Mouse (Mus musculus) limb, embryonic 10.5 days (tissue): ENCODE results near the gene Zfp652. TPM values are rescaled to one million over a fixed set of nuclear protein-coding genes. Genes with fewer than 3 reads are reported as not detected.

Experiments used
- DNase-seq: peaks from one replicate; pipeline ENCODE4 v3.0.0-alpha.2; 2017; ENCODE audit warnings: low spot score
- H3K27ac ChIP-seq: fragments of 300-500 bp; sonication (generic); 2 replicates; pipeline ENCODE4 v1.5.1; 2016; ENCODE audit warnings: mild to moderate bottlenecking
- H3K27me3 ChIP-seq: fragments of 300-500 bp; sonication (generic); 2 replicates; pipeline ENCODE4 v1.6.1; 2016; ENCODE audit warnings: low read depth, mild to moderate bottlenecking; ENCODE audit not compliant: poor library complexity, severe bottlenecking
- H3K36me3 ChIP-seq: fragments of 300-500 bp; sonication (generic); 2 replicates; pipeline ENCODE4 v1.6.1; 2016; ENCODE audit warnings: mild to moderate bottlenecking, moderate library complexity
- H3K4me1 ChIP-seq: fragments of 300-500 bp; sonication (generic); 2 replicates; pipeline ENCODE4 v1.6.1; 2016
- H3K4me3 ChIP-seq: fragments of 300-500 bp; sonication (generic); 2 replicates; pipeline ENCODE4 v1.5.1; 2016; ENCODE audit warnings: mild to moderate bottlenecking, moderate library complexity
- H3K9me3 ChIP-seq: fragments of 300-500 bp; sonication (generic); replicated peaks from 2 replicates; pipeline ENCODE4 v1.6.1; 2016; ENCODE audit warnings: mild to moderate bottlenecking
- WGBS: fragments of 180-500 bp; shearing (Covaris S2); methylation state at CpG from one replicate; pipeline ENCODE4 v1.1.7; 2016; 5-methylcytosine and 5-hydroxymethylcytosine counted together
- polyA plus RNA-seq: library from polyadenylated mRNA; unstranded; fragments of >200 nt; fragmentation: Nextera tagmentation; extraction: Ambion mirVana; gene quantifications from 2 replicates; pipeline ENCODE4 v1.2.1, GENCODE M21; 2016

Gene Zfp652
- polyA plus RNA-seq, 1 experiment from 2014 or later, result 21.5 TPM

DNA sequence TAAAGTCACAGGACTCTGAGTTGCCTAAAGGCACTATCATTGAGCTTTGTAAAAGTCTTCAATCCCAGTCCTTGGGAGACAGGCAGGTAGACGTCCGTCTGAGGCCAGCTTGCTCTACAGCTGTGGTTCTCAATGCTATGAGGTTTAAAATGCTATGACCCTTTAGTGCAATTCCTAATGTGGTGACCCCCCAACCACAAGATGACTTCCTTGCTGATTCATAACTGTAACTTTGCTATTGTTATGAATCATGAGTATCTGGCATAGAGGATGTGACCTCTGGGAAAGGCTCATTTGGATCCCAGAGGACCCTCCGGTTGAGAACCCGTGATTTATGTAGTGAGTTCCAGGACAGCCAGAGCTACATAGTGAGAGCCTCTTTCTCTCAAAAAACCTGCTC is 66.9 kb downstream of the Zfp652 start:
- no peaks in the 10 kb centered on the region for H3K9me3 ChIP-seq
- peaks cover 9% of the 10 kb centered on the region; the same call in 1 of the 2 replicates for H3K36me3 ChIP-seq
- no peak for DNase-seq
- 90% methylated on average over 4 of the region's 4 CpGs for WGBS
- H3K4me3 ChIP-seq, result no peak overlapping the region
- no peaks in the 10 kb centered on the region for H3K27me3 ChIP-seq
- H3K4me1 ChIP-seq, result no peaks in the 10 kb centered on the region
- H3K27ac ChIP-seq, result no peak overlapping the region

DNA sequence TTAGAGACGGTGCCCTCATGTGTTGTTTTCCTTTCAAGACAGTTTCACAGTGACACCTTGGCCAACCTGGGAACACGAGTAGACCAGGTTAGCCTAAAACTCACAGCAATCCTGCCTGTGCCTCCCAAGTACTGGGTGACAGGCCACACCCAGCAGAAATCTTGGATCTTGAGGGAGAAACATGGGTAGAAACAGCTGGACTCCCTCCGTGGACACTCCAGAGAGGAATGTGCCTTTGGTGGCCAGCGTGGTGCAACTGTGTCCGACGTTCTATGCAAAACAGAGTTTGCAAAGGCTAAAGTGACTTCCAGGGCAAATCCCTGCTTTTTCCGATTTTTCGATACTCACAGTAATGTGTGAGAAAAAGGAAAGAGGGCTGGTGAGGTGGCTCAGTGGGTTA is 68.0 kb downstream of the Zfp652 start:
- no peak for DNase-seq
- Histone ChIP-seq H3K4me1 (no peaks in the 10 kb centered on the region), H3K27me3 (no peaks in the 10 kb centered on the region), H3K9me3 (no peaks in the 10 kb centered on the region), H3K36me3 (peaks cover 7% of the 10 kb centered on the region; the same call in 1 of the 2 replicates), H3K4me3 (no peak overlapping the region), H3K27ac (no peak overlapping the region)
- 93% methylated on average over 8 of the region's 8 CpGs for WGBS

GRCm38 (mm10) chr11:95781557-95781956 is 69.1 kb downstream of the Zfp652 start:
- DNase-seq, result no peak
- H3K4me1 ChIP-seq, result no peaks in the 10 kb centered on the region; the same call in 1 of the 2 replicates
- H3K9me3 ChIP-seq, result no peaks in the 10 kb centered on the region
- no peak overlapping the region for H3K4me3 ChIP-seq
- H3K27me3 ChIP-seq, result no peaks in the 10 kb centered on the region
- WGBS, result 84% methylated on average over 11 of the region's 11 CpGs
- H3K36me3 ChIP-seq, result 0 out of 2 replicates have a peak, but pooled peaks cover 2% of the 10 kb centered on the region
- H3K27ac ChIP-seq, result no peak overlapping the region

GRCm38 (mm10) chr11:95783457-95783856 is 71.0 kb downstream of the Zfp652 start:
- no peak for DNase-seq
- 84% methylated on average over 4 of the region's 4 CpGs for WGBS
- no peaks in the 10 kb centered on the region for H3K27me3 ChIP-seq
- H3K4me3 ChIP-seq, result no peak overlapping the region
- no peaks in the 10 kb centered on the region for H3K9me3 ChIP-seq
- H3K27ac ChIP-seq, result no peak overlapping the region
- H3K36me3 ChIP-seq, result no peaks in the 10 kb centered on the region
- no peaks in the 10 kb centered on the region; the same call in 1 of the 2 replicates for H3K4me1 ChIP-seq

GRCm38 (mm10) chr11:95783958-95784357 is 71.5 kb downstream of the Zfp652 start:
- no peaks in the 10 kb centered on the region; the same call in 1 of the 2 replicates for H3K4me1 ChIP-seq
- no peak for DNase-seq
- no peaks in the 10 kb centered on the region for H3K27me3 ChIP-seq
- no peaks in the 10 kb centered on the region for H3K36me3 ChIP-seq
- no peaks in the 10 kb centered on the region for H3K9me3 ChIP-seq
- 85% methylated on average over 9 of the region's 9 CpGs for WGBS
- no peak overlapping the region for H3K27ac ChIP-seq
- H3K4me3 ChIP-seq, result no peak overlapping the region

DNA sequence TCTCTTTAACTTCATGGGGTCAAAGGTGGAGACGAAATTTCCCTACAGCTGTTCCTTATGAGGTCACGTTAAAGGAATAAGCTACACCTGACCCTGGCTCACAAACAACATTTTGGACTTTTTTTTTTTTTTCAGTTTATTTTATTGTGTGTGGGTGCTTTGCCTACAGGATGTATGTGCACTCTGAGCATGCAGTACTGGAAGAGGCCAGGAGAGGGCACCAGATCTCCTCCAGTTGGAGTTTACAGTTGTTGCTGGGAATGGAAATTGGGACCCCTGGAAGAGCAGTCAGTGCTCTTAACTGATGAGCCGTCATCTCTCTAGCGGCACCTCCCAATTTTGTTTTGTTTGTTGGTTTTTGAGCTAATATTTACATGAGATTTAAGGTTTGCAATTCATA is 73.2 kb downstream of the Zfp652 start:
- H3K9me3 ChIP-seq, result no peaks in the 10 kb centered on the region
- H3K27me3 ChIP-seq, result no peaks in the 10 kb centered on the region
- H3K27ac ChIP-seq, result no peak overlapping the region
- no peak for DNase-seq
- H3K4me3 ChIP-seq, result no peak overlapping the region
- WGBS, result 91% methylated on average over 4 of the region's 4 CpGs
- no peaks in the 10 kb centered on the region for H3K36me3 ChIP-seq
- no peaks in the 10 kb centered on the region; the same call in 1 of the 2 replicates for H3K4me1 ChIP-seq

- 92% methylated on average over 6 of the region's 6 CpGs for WGBS
- Histone ChIP-seq H3K4me1 (no peaks in the 10 kb centered on the region; the same call in 1 of the 2 replicates), H3K27ac (no peak overlapping the region), H3K9me3 (no peaks in the 10 kb centered on the region), H3K27me3 (no peaks in the 10 kb centered on the region), H3K36me3 (no peaks in the 10 kb centered on the region), H3K4me3 (no peak overlapping the region)
- DNase-seq, result no peak
Observed at GRCm38 (mm10) chr11:95786511-95786910, 74.0 kb downstream of the Zfp652 start.

DNA sequence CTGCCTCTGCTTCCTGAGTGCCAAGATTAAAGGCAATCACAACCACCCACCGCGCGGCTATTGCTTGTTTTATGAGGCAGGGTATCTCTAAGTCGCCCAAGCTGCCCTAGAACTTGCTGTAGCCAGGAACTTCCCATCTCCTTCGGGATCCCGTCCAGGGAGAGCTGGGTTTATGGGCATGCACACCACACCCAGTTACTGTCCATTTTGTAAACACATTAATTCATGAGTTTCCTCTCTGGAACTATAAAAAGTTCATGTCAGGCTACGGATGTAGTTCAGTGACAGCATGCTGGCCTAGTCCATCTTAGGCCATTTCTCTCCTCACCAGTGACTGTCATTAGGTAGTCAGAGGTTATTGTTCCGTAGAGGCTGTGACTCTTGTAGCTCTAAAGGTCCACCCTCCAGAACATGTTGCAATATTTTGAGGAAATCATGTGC is 77.0 kb downstream of the Zfp652 start:
- no peaks in the 10 kb centered on the region for H3K36me3 ChIP-seq
- WGBS, result 84% methylated on average over 8 of the region's 8 CpGs

DNA sequence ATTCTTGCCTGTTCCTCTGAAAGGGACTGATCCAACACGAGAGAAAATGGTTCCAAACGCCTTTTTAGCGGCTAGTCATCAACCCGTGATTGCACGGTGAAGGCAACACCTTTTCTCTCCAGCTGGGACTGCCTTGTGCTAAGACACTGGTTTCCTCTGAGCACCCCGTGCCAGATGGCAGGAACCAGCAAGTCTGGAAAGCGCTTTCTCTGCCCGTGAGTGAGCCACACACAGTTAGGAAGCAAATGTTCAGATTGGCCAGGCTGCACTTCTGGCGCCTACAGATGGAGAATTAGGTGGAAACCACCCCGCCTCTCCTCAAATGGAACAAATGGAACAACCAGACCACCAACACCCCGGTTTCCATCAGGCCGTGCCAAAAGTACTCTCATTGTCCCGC is 79.3 kb downstream of the Zfp652 start:
- DNase-seq, result no peak
- WGBS, result 81% methylated on average over 13 of the region's 13 CpGs
- Histone ChIP-seq H3K4me3 (no peak overlapping the region), H3K27me3 (peaks cover 22% of the 10 kb centered on the region), H3K4me1 (peaks cover 8% of the 10 kb centered on the region), H3K27ac (no peak overlapping the region), H3K36me3 (no peaks in the 10 kb centered on the region), H3K9me3 (no peaks in the 10 kb centered on the region)

More for the DNA sequence above, 77.0 kb downstream of the Zfp652 start:
- H3K9me3 ChIP-seq, result no peaks in the 10 kb centered on the region
- no peaks in the 10 kb centered on the region; the same call in 1 of the 2 replicates for H3K4me1 ChIP-seq
- H3K27ac ChIP-seq, result no peak overlapping the region
- no peak for DNase-seq
- 0 out of 2 replicates have a peak, but pooled peaks cover 4% of the 10 kb centered on the region for H3K27me3 ChIP-seq
- no peak overlapping the region for H3K4me3 ChIP-seq

DNA sequence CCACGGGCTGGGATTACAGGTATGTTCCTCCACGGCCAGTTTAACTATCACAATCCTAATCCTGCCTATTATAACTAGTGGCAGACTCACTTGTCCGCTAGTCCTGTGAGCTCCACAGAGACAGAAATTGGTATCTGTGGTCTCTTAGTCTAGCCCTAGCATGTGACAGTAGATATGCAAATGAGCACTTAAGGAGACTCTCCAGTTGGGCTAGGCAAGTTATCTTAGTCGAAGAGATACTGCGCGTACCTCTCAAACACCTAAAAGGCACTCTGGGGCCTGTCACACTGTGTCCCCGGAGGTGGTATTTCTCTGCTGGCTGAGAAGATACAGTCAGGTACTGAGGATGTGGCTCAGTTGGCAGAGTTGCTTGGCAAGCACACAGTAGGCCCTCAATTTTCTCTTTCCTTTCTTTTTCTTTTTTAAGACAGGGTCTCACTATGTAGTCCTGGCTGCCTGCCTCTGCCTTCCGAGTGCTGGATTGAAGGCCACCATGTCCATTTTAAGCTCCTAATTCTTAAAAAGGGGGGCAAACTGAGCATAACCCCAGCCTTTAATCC is 80.6 kb downstream of the Zfp652 start:
- no peaks in the 10 kb centered on the region for H3K36me3 ChIP-seq
- H3K9me3 ChIP-seq, result no peaks in the 10 kb centered on the region
- H3K27me3 ChIP-seq, result peaks cover 33% of the 10 kb centered on the region
- WGBS, result 88% methylated on average over 8 of the region's 8 CpGs
- no peak overlapping the region for H3K27ac ChIP-seq
- H3K4me1 ChIP-seq, result peaks cover 13% of the 10 kb centered on the region
- no peak for DNase-seq
- no peak overlapping the region for H3K4me3 ChIP-seq

- Histone ChIP-seq H3K4me3 (no peak overlapping the region), H3K9me3 (no peaks in the 10 kb centered on the region), H3K4me1 (peaks cover 13% of the 10 kb centered on the region), H3K36me3 (no peaks in the 10 kb centered on the region), H3K27me3 (peaks cover 41% of the 10 kb centered on the region), H3K27ac (no peak overlapping the region)
- no peak for DNase-seq
- WGBS, result 82% methylated on average over 5 of the region's 5 CpGs
Observed at GRCm38 (mm10) chr11:95794201-95794600, 81.7 kb downstream of the Zfp652 start.

DNA sequence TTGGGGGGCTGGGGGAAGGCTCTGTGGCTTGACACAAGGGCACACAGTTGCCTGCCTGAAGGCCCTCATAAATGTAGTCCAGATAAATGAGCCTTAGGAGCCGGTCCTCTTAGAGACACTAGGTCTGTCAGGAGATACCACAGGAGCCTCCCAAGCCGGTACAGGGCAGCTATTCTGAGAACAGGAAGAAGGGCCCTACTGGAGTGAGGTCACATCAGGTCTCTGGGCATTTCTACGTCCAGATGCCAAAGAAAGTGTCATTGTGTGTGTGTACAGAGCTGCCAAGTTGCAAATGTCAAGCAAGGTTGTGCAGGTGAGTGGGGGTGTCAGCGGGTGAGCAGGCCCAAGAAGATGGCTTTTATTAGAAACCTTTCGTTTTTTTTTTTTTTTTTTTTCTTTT is 83.1 kb downstream of the Zfp652 start:
- 73% methylated on average over 5 of the region's 5 CpGs for WGBS

GRCm38 (mm10) chr11:95805010-95805409 is 92.5 kb downstream of the Zfp652 start:
- 67% methylated on average over 5 of the region's 5 CpGs for WGBS
- Histone ChIP-seq H3K27ac (no peak overlapping the region), H3K4me1 (peaks cover 5% of the 10 kb centered on the region; the same call in 1 of the 2 replicates), H3K36me3 (no peaks in the 10 kb centered on the region), H3K9me3 (no peaks in the 10 kb centered on the region), H3K27me3 (no peaks in the 10 kb centered on the region), H3K4me3 (no peak overlapping the region)
- no peak for DNase-seq

More for the DNA sequence above, 83.1 kb downstream of the Zfp652 start:
- no peaks in the 10 kb centered on the region for H3K9me3 ChIP-seq
- H3K36me3 ChIP-seq, result no peaks in the 10 kb centered on the region
- H3K4me3 ChIP-seq, result no peak overlapping the region
- no peak for DNase-seq
- H3K27ac ChIP-seq, result no peak overlapping the region
- H3K27me3 ChIP-seq, result peaks cover 41% of the 10 kb centered on the region
- peaks cover 13% of the 10 kb centered on the region for H3K4me1 ChIP-seq

- peaks cover 5% of the 10 kb centered on the region; the same call in 1 of the 2 replicates for H3K4me1 ChIP-seq
- no peak for DNase-seq
- no peaks in the 10 kb centered on the region for H3K27me3 ChIP-seq
- no peaks in the 10 kb centered on the region for H3K9me3 ChIP-seq
- no peaks in the 10 kb centered on the region for H3K36me3 ChIP-seq
- 46% methylated on average over 3 of the region's 3 CpGs for WGBS
- no peak overlapping the region for H3K27ac ChIP-seq
- no peak overlapping the region for H3K4me3 ChIP-seq
Observed at GRCm38 (mm10) chr11:95805527-95805926, 93.1 kb downstream of the Zfp652 start.
